Mouse (Mus musculus) activated CD4-positive, CD25-positive, alpha-beta regulatory T cell, adult 4 months (primary cell): ENCODE data around the gene Dnajc17. TPM values are rescaled to one million over a fixed set of nuclear protein-coding genes. Genes with fewer than 3 reads are reported as not detected.

Source experiments
- ATAC-seq: one replicate; pipeline ENCODE4 v1.8.0; 2017
- polyA plus RNA-seq, 2 experiments: library from polyadenylated mRNA; unstranded; fragments of 100-300 nt; shearing (Covaris generic); gene quantifications; one replicate each; pipeline ENCODE4 v1.2.1; 2017

Gene Dnajc17
- polyA plus RNA-seq = 10 to 100 TPM; 21.8 to 29.0 TPM

DNA sequence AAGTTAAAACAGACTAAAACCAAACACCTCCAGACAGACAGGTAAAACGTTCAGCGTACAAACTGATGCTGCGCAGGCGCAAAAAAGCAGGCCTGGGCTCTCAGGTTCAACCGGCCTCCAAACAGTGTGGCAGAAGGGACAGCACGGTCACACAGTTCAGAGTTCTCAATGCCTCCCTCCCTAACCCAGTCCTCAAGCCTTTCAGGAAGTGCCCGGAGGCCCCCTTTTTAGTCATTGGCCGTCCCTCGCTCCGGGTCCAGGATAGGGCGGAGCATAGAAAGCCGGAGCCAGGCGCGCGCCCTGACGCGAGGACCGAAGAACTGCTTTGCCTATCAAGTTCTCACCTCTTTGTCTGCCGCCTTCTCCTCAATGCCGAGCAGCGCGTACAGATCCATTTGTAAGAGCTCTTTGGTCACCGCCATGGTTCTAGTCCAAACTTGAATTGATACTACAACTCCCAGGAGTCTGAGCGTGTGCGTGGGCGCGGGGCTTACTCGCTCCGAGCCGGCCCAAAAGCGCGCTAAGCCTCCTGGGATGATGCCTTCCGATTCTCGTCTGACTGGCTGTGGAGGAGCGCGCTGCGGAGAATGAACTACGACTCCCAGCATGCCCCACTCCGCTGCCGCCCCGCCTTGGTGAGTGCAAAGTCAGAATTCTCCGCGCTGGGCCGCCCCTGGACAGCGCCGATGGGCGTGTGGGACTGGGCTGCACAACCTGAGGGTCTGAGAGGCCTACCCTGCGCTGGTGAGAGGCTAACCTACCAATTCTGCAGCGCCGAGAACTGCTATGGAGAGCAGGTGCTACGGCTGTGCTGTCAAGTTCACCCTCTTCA is at the start of gene Dnajc17, which contains the start of gene Zfyve19:
TSS of gene Dnajc17 (minus strand) at position 452 of the 832 bp plus-strand sequence.
TSS of gene Zfyve19 (plus strand) at position 274 of the 832 bp plus-strand sequence.
- ATAC-seq = peak; percentile 97

DNA sequence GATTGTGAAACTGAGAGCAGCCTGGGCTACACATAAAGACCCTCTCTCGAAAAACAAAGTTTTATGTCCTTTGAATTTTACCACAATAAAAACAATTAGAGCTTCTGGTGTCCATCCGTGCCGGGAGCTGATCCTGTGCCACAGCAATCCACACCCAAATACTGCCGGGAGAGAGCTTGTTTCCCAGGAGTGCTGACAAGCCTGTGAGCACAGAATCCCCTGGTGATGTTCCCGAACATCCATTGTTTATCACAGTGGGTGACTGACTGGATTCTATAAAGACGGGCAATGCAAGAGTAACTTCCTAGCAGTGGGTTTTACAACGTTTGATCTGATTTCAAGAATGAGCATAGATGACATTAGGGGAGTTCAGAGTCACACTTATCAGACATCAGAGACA is 46.4 kb upstream of the Dnajc17 start:
- ATAC-seq = no peak

GRCm38 (mm10) chr2:119250826-119251478 is 42.4 kb upstream of the Dnajc17 start:
- peak; percentile 95 for ATAC-seq

- no peak for ATAC-seq
These were observed 41.8 kb upstream of the Dnajc17 start for GRCm38 (mm10) chr2:119250377-119250776.

DNA sequence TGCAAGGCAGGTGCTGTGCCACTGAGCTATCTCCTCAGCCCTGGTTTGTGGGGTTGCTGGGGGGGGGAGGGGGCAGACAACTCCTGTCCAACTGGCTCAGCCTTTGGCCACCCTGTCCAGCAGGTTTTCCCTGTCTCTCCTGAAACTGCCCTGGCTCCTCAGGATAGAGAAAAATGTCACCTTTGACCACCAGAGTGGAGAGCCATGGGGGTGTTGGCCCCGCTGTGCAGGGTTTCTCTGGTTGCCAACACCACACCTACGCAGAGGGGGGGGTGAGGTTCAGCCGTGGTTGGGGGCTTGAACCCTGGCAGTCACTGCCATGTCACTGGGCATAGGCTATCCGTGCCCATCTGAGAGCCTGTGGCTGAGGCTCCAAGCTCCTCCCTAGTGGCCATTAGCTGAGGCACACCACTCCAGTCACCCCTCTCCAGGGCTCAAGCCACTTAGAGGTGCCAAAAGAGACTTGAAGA is 41.0 kb upstream of the Dnajc17 start:
- no peak for ATAC-seq

GRCm38 (mm10) chr2:119247904-119248303 is 39.3 kb upstream of the Dnajc17 start:
- no peak for ATAC-seq

DNA sequence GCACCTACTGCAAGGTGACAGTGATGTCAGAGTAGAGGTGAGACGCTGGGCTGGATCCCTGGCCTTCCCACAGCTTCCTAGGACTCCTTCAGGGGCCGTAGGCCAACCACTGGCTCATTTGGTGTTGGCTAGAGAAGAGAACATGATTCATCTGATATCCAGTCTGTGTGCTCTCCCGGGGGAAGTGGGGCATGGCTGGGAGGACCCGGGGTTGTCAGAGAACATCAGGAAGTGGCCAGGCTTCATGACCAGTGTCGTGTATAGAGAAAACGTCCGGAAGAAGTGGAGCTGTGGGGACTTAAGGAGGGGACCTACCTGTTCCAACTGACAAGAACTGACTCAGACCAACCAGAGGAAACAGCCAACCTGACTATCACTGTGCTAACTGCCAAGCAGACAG is 36.7 kb upstream of the Dnajc17 start:
- no peak for ATAC-seq

DNA sequence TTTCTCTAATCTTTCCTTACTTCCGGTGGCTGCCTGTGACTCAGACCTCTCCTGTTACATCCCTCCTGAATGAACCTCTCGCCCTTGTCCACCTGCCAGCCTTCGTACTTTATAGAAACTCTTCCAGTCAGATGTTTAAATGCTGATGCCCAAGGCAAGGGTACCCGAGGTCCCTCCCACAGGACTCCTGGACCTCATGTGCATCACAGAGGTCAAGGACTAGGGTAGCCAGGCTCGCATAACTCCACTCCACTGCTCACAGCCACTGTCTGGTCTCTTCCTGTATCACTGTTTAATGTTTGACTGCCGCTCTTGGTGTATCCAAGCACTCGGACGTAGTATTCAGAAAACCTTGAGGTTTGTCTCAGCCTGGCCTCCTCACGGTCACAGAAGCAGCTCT is 34.0 kb upstream of the Dnajc17 start:
- no peak for ATAC-seq

DNA sequence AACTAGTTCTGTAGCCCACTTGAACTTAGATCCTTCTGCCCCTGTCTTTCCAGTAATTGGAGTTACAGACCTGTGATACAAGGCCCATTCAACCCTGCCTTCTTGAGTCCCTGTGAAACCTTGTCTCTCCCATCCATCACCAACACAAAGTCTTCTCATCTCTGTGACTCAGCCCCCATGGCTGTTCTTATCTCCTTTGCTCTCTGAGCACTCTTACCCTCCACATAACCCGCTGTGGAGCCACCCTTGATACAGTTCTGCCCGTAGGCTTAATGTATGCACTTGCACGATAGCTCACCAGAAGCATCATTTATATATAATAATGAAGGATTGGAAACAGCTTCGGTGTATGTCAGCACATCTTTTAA is 32.2 kb upstream of the Dnajc17 start:
- ATAC-seq = no peak

GRCm38 (mm10) chr2:119240075-119240818 is 31.7 kb upstream of the Dnajc17 start:
- ATAC-seq = no peak

GRCm38 (mm10) chr2:119238671-119239070 is 30.1 kb upstream of the Dnajc17 start:
- no peak for ATAC-seq

DNA sequence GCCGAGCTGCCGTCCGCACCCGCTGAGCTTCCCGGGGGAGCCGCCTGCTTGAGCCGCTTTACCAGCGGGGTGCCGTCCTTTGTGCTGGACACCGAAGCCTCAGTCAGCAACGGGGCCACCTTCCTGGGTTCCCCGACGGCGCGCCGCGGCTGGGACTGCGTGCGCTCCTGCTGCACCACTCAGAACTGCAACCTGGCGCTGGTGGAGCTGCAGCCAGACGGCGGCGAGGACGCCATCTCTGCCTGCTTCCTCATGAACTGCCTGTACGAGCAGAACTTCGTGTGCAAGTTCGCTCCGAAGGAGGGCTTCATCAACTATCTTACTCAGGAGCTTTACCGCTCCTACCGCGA is 29.3 kb upstream of the Dnajc17 start:
- ATAC-seq = no peak

DNA sequence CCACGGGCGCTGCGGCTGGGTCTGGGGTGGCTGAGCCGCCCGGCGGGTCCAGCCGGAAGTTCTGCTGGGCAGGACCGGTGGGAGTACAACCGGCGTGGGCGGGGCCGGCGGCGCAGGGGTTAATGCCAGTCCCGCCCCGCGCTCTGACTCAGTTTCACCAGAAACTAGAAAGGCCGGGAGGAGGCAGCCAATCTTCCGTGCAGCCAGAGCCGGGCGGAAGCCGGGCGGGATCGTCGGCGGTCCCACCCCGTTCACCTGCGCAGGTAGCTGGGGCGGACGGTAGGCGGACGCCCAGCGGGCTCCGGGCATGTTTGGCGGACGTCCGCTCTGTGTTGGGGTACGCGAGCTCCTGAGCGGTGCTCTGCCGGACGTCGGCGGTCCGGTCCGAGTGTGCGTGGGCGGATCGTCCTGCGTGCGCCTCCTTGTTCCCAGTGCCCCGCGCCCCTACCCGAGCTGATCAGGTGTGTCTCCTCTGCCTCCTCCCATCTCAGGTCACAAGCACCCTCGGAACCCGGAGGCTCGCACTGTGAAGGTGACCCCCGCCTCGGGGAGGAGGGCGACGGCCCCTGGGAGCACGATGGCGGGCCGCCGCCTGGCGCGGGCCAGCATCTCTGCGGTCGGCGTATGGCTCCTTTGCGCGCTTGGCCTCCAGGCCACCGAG is 28.7 kb upstream of the Dnajc17 start, which contains the start of gene Spint1:
TSS of gene Spint1 (plus strand) at position 153 of the 661 bp plus-strand sequence.
- no peak for ATAC-seq

DNA sequence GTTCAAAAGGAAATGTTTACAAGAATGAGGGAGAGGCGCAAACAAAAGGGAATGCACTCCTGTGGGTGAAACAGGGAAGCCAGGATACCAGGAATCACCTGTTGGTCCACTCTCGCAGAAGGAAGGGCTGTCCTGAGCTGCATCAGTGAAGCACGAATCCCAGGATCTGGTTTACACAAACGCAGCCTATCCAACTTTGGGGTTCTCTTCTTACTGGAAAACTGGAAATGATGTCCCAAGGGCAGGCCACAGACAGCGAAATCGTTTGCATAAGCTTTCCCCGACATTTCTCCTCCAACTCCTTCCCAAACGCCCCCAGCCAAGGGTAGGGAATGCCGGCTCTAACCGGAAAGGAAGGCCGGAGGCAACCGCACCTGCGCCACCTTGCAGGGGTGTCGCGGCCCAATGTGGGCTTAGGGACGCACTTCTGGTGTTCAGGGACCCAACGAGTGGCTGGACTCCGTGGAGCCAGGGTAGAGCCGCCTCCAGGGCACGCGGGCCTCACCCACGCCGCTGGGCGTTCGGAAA is 28.2 kb upstream of the Dnajc17 start:
- no peak for ATAC-seq

DNA sequence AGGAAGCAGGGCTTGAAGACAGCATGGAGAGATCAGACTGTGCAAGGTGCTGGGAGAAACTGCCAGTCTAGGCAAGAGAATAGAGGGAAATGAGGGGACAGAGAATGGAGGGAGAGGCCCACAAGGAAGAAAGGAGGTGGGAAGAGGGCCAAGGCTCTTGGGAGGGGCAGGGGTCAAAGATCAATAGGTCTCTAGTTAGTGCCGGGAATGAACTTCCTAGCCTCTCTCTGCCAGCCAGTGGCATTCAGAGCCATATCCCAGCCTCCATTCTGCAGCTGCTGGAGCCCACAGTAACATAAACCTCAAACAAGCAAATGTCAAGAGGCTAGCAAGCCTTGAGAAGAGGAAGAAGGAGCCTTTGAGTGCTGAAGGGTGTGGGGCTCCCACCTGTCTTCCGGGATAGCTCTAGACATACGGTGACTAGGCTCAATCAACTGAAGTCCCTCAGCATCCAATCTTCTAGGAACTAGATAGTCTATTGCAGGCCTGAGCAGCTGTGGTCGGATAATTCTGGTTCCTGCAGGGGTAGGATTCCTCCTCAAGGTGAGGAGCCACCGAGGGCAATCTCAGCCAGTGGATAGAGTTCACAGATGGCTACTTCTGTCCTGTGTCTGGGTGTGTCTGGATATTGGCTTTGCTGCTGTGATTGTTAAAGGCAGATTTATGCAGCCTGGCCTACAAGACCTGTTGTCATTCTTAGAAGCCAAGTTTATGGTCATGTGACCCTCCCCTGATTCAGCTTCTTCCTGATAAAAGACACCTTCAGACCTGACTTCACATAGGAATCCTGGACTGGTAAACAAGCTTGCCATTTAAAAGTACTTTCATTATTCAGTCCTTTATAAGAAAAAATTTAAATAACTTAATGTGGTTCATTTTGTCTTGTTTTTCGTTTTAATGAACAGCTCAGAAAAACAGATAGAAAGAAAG is 21.4 kb upstream of the Dnajc17 start, which contains the start of gene Ppp1r14d:
TSS of gene Ppp1r14d (minus strand) at position 132 of the 930 bp plus-strand sequence.
- no peak for ATAC-seq

DNA sequence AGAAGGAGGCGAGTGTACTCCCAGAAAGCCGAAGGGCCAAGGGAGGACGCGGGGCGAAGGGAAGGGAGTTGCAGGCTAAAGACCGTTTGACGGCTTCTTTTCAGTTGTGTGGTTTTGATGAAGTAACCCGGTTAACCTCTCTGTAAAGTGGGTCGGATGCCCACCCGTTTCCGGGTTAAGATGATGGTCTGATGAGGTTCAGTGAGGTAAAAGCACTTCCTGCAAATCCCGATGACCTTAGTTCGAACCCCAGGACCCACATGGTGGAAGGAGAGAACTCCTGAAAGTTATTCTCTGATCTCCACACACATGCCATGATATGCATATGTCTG is 547 bp upstream of the Dnajc17 start:
- ATAC-seq = no peak

- no peak for ATAC-seq
These were observed 643 bp downstream of the Dnajc17 start for GRCm38 (mm10) chr2:119207961-119208343.

- ATAC-seq = no peak
These were observed 4.6 kb downstream of the Dnajc17 start for GRCm38 (mm10) chr2:119203871-119204460.

- no peak for ATAC-seq
These were observed 5.6 kb downstream of the Dnajc17 start for GRCm38 (mm10) chr2:119202914-119203453.

- no peak for ATAC-seq
These were observed 9.7 kb downstream of the Dnajc17 start for GRCm38 (mm10) chr2:119198934-119199333.

DNA sequence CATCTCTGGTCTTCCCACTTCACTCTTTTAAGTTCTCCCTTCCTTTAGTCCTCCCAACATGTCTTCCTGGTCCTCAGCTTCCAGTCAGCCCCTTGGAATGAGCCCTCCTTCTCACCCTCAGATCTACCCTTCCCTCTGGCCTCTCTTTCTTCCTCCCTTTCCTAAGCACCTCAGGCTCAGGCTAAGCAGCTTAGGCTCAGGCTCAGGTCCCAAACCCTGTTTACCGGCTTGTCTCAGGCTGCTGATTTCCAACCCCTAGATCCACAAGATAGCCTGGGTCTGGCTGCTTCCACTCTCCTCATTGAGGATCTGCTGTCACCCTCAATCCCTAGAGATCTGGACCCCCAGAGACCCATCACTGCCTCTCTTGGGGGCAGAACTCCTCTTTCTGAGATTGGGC is 10.5 kb downstream of the Dnajc17 start:
- ATAC-seq = no peak
